Mouse (Mus musculus): Measurements from ENCODE around the gene Prex1.

The Prex1 gene

DNA sequence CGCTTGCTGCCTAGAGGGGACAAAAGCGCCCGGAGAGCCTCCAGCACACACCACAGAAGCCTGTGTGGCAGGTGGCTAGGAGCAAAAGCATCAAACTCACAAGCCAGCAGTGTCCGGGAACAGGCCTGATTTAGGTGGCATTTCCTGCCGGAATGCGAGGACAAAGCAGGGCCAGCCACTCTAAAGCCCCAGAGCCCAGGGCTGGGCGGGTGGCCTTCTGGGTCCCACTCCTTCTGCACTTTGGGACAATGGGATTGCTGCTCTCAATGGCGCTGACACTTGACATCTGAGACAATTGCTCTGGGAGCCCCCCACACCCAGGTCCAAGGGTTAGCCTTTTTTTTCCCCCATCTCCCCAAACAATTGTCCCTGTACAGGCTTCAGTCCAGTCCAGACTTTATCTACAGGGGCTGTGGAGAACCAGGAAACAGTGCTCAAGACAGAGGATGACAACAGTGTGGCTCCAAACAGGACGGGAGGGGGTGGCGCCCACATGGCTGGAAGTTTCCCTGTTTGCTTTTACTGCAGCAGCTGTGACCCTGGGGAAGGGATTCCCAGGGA, 56.1 kb downstream of the Prex1 start:
- DNase-seq = no peak

DNA sequence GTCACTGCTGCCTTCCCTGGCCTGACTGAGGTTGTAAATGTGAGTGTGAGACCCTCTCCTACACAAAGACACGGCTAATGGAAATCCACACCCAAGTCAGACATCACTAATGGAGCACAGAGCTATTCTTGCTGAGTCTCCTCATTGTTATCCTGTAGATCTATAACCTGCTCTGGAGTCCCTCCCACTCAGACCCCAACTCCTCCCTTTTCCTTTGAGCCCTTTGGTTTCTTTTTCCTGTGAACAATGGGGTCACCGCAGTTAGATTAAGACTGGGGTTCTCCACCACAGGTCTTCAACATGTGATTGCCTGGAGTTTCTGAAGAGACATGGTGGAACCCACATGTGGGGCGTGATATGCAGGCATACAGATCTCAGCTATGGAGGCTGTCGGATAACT, 57.0 kb downstream of the Prex1 start:
- DNase-seq = peak; percentile 71

DNA sequence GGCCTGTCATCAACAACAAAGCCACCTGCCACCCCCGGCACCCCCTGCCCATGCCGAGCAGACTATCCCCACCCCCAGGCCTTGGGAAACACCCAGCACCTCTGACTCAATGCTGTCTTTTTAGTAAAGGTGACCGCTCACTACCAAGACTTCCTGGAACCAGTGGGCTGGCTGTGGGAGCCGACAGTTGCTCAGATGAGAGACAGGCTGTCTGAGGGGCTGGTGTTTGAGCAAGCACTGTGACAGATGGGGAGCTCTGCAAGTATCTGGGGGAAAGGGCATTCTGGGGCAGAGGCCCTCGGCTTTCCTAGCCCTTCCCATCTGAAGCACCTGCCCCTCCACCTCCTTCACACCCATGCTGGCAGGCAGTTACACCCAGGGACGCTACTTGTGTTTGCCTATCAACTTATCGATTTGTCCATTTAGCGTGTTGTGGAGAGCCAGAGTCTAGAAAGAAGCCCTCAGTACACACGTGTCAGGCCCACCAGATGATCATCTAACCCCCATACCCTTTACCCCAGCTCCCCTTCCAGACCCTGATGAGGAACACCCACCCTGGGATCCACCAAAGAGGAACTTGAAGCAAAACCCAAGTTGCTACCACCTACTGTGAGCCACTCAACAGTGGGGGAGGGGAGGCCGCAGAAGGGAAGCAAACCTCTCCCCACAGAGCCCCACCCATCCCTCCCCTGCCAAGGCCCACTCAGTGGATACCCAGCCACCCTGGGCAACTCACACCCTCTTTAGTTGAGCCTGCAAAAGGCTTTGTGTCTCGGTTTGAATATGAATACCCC, 57.7 kb downstream of the Prex1 start:
- peak; percentile 70 for DNase-seq

DNA sequence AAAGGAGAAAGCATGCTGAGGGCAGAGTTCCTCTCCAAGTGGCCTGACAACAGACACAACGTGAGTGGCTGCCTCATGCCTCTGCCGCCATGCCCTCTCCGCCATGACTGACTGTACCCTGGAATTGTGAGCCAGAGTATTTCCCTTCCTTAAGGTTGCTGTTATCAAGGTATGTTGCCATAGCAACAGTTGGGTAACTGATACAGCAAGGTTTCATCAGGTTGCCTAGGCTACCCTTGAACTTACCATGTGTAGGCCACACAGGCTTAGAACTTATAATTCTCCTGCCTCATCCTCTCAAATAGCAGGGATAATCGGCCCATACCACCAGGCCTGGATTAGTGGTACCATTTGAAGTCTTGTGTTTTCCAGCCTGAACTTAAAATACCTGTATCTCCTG, 58.3 kb downstream of the Prex1 start:
- no peak for DNase-seq

DNA sequence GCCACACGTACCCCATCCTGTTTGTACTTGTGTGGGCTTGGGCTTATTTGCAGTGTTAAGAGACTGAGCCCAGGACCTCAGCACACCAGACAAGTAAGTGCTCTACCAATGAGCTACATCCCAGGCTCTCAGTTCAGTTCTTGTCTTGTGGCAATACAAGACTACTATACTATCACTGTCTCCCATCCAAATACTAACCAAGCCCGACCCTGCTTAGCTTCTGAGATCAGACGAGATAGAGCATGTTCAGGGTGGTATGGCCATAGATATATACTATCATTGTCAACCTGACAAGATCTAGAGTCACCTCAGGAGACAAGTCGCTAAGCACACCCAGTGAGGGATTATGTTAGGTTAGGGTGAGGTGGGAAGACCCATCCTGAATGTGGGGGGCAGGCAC, 58.8 kb downstream of the Prex1 start:
- DNase-seq = no peak

DNA sequence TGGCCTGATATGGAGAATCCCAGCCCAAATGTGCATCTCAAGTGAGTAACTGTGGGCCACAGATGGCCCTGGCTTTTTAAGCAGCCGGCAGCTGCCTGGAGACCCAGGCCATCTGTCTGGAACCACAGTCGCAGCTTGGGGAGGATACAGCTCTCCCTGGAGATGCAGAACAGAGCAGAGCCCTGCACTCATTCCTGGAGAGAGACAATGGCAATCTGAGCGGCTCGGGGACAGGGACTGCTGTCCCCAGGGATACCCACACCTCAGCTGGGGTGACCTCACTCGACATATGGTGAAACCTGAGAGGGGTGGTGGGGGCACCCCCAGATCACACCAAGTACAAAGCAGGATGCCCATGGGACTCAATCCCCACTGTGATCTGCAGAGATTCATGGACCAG, 60.1 kb downstream of the Prex1 start:
- no peak for DNase-seq

DNA sequence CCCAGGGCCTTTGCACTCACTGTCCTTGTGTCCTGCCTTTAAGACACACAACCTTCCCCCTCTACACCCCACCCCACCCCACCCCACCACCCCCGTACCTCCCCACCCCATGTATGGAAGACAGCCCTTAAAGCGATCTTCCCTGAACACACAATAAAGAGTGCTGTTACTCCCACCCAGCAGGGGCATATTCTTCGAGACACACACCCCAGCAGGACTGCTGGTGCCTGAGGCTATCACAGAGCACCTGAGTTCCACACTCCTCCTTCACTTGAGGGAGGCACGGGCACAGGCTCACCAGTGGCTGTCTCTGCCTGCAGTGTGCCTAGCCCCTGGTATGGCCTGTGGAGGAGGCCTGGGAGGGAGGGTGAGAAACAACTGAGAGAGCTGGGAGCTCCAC, 61.0 kb downstream of the Prex1 start:
- DNase-seq = no peak

DNA sequence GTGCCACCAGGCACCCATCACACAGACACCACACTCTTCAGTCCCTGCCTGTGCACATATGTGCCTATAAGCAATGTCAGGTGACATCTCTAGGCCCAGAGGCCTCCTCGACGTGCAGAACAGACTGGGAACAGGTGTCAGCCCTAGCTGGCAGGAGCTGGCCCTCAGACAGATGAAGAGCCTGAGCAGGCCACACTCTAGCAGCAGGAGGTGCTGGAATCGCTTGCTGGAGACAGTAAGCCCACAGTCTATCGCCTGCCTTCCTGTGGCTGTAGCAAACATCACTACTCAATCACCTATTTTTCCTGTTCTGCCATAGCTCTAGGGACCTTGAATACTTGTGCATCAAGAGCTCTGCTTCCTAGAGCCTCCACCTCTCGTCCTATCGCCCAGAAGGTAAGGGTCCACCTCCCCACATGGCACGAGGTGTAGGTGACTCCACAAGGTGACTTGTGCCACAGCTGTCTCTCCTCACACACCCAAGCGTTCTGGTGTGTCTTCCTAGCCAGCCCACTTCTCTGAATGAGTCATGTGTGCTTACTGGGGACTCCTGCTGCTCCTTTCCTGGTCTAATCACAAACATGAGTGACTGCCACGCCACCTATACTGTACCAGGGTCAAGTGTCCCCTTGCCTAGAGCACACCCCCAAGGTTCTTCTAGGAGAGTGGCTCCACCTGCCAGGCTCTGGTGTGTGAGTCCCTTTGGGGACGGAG, 62.2 kb downstream of the Prex1 start:
- DNase-seq = peak; percentile 49

DNA sequence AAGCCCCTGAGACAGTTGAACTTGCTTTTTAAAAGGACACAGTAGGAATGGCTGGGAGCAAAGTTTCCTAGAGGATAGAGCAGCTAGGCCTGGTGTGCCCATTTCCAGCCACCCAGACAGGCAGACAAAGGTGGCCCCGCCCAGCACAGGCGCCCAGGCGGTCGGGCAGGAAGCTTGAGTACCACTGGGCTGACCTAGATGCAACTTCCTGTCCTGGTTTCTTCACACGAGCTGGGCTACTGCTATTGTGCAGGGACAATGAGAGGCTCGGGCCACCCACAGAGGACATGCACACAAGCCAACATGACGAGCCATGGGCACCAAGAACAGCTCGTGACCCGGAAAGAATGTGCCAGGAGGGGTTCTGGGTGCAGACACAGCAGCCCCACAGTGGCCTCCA, 63.2 kb downstream of the Prex1 start:
- DNase-seq = peak; percentile 80

DNA sequence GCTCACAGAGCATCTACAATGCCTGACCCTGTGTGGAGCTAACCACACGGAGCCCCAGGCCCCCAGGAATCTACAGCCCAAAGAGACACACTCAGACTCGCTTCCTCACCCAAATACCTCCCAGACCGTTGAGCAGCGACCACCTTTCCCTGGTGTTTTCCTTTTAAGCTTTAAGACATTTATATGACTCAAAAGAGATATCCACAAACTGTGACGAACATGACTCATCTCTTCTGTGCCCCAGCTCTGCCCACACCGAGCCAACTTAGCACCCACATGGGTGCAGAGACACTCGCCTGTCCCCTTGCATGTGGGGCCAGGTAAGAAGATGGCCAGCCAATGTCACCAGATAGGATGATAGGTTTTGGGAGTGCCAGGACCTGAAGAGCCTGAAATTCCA, 66.4 kb downstream of the Prex1 start:
- no peak for DNase-seq

DNA sequence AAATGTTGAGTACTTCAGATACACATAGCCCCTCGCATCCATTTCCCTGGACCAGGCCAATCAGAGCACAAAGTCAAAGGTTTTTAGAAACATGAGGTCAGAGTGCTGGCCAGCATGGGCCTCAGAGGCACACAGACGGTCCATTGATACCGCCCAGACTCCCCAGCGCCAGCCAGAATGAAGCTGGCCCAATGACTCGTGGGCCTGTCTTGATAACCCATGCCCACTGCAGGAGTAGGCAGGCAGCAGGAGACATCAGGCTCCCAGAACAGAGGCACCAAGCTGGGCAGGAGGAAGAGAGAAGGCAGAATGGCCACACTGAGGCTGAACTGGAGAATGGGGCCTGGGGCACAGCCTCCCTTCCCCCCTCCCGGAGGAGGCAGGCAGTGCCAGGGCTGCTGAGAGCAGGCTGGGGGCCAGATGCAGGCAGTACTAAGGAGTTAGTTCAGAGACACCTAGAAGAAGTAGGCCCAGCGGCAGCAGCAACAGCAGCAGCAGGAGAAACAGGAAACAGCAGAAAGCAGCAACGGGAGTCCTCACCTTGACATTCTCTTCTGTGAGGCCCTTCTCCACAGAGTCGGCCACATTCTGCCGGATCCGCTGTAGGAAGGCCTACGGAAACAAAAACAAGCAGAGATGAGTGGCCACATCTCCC, 67.1 kb downstream of the Prex1 start:
- peak; percentile 69 for DNase-seq

DNA sequence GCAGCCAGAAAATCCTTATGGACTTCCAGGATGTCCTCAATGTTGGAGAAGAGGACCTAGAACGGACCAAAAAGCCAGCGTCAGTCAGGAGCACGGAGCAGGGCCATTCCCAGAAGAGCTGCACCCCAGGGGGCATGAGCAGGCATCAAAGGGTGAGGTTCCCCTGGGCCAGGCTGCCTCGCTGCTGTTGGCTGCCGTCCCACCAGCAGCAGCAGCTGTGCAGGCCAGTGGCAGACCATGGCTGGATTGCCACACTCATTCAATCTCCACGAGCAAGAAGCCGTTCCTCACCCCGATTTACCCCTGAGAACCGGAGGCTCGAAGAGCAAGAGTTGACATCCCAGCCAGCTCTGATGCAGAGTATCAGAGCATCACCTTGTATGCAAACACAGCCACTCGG, 68.8 kb downstream of the Prex1 start:
- DNase-seq = no peak

DNA sequence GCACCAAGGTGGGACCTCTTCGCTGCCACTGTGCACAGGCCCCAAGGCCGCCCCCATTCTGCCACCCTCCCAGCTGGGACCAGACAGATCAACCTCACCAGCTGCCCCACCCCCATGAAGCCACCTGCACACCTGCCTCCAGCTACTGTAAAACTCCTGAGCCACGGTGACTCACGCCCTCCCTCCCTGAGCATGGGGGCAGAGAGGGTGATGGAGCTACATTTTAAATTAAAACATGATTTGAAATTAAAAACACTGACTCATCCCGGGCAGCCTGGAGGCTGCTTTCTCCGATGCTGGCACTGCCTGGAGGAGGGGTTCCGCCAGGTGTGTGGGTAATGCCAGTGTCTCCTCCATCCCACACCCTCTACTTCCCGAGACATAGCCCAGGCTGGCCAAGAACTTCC, 71.0 kb downstream of the Prex1 start:
- peak; percentile 75 for DNase-seq

DNA sequence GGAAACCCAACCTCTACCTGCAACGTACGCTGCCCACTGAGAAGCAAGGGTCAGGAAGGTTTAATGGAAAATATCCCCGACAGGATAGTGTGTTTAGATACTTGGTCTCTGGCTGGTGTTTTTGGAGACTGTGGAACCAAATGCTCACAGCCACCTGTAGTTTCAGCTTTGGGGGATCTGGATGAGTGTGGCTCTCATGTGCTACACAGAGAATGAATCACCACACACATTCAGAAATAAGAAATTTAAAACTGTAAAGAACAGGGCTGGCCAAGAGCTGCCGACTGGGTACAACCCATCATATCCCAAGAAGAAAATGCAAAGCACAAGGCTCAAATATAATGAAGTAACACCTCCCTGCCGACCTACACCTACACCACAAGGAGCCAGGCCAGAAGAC, 73.9 kb downstream of the Prex1 start:
- no peak for DNase-seq

DNA sequence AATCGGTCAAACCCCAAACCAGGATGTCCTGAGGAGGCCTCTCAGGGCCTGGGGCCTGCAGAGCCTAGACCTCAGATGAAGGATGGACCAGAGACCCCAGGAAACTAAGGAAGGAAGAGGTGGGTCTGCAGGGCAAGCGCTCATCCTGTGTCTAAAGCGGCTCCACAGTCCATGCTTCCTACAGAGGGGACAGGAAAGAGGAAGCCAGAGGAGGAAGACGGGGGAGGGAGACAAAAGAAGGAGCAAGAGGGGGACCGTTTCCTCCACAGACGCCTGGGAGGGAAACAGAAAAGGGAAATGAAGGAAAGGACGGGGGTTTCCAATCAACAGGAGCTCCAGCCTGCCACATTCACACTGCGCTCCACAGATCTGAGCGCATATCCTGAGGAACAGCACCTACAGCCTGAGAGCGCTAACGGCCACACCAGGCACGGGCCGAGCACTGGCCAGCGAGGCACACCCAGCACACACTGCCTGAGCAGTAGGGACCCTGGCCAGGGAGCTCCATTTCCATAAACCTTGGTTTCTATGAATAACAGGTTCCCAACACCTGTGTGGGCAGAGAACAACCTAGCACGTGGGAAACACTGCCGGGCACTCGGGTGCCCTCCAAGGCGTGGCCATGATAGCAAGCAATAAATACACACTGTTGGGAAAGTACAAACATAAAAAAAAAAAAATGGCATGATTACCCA, 74.5 kb downstream of the Prex1 start:
- DNase-seq = no peak

DNA sequence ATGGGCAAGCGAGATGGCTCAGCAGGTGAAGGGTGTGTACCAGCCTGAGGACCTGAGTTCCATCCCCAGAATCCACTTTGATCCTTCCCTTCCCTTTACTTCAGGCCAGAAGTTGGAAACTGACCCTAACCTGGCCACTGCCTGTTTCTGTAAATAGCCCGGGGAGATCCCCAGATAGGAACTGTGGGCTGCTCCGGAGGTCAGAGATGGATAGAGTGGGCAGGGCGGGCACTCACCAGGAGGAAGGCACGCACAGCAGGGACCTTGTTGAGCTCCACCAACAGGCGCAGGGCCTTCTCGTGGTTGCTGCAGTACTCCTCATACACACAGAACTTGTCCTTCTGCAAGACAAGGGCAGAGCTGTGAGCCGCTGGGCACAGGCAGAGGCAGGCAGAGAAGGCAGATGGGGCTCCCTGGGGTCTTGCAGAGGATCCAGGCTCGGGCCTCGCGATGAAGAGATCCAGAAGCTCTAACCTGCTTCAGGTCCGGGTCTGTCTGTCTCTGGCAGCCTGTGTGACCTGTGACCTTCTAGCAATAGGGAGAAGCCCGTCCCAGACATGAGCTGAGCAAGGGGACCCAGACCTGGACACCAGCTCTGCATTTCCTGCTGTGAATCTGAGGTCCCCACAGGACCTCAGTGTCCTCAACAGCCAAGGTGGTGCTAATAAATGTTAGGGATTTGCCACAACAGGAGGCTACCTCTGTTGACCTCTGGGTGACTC, 75.4 kb downstream of the Prex1 start:
- no peak for DNase-seq

DNA sequence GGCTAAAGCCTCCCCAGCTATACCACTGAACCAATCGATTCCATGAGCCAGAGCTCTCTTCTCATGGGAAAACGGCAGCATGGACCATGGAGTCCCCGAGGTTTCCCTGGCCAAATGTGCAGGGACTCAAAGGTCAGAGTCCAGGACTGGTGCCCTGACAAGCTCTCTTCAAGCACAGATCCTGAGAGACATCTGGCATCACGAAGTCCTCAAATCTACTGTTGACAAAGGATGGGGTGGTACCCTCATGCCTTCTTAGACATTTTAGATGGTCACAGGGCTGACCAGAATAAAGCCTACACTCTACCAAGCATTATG, 76.0 kb downstream of the Prex1 start:
- no peak for DNase-seq

DNA sequence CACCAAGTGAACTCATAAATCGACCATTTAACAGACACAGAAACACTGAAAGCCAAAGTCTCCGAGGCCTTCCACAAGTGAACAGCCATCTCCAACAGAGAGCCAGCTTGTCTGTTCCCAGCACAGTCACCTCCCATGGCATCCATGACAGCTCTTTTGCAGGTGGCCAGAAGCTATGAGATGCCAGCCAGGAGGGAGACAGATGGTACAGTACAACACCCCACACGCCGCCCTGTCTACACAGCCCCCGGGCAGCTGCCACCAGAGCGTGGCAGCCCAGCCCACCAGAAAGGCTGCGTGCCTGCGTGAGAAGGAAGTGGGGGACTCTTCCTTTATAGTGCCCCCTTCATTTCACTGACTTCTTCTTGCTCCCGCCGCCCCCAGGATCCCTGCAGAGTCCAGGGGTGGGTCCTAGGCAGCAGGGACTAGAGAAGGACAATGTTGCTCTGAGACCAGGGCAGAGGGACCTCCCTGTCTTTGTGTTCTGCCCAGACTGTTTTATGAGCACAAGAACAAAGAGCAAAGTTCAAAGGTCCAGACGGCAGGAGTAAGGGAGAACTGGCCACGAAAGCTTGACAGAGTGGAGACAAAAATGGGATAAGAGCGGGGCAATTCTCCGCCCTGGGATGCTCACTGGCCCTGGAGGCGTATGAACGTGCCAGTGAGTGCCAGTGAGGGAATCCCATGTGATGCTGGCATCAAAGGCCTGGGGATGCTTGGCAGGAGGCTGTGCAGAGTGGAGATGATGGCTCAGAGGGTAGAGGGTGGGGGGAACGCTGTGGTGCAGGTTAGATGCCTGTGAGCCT, 76.6 kb downstream of the Prex1 start:
- DNase-seq = peak; percentile 69

DNA sequence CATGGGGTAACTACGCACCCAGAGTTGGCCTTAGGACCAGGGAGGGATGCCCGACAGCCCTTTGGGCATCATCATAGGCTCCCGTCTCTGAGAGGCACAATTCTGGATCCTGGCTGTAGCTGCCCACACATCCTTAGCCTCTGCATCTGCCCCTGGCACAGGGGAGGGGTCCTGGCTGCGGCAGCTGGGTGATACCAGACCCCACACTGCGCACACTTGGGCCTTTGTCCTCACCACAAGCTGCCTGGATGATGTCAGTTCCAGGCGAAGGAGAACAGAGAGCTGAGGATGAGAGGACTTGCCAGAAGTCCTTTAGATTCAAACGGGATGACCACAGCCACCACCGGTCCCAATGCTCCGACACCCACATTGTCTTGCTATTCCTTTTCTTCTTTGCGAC, 78.1 kb downstream of the Prex1 start:
- no peak for DNase-seq

DNA sequence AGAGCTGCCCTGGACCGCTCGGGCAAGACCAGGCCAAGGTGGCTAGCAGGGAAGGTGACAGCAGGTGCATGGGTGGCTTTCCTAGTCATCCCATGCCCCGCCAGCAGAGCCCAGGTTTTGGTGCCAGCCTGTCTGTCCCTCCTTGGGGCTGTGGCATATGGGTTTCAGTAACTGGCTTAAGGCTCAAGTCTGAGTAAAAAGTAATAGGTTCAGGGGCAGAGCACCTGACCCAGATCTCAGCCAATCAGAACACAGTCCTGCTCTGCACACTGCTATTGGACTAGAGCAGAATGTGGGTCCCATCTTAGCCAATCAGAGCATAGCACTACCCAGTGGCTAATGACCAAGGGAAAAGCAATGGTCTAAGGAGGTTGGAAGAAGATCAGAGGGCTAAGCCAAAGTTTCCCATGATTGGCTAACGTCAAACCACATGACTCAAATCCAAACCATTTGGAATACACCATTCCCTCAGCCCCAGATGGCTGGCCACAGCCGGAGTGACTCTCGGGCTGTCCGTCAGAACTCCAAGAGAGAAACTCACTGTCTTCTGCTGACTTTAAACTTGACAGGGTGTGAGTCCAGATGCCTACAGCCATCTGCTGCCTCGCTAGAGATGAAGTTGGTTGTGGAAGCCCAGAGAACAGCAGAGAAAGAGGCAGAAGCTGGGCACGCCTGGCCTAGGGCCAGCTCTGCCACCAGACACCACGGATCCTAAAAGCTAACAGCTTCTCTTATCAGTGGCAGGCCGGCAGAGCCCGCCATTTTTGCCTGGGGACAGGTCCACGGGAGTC, 80.9 kb downstream of the Prex1 start:
- no peak for DNase-seq

DNA sequence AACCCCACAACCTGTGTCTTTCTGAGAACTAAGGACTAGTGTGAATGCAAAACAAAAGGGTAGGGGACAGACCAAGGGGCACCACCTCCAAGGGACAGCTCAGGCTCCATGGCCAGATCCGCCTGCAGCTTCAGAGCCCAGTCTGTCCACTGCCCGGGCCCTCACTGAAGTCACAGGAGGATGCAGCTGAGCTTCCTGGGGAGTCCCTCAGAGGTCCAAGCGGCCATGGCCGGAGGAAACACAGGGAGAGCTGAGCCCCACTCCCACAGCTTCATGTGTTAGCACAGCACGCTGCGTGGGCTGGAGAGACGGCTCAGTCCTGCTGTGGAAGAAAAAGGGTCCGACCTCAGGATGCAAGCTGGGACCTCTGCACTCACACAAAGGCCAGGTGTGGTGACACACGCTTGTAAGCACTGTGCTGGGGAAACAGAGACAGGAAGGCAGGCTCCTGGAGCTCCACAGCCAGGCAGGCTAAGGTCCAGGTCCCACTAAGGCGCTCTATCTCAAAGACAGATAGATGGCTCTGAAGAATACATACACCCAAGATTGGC, 81.9 kb downstream of the Prex1 start:
- DNase-seq = peak; percentile 73

All from thymus, postnatal 25 days (tissue).